Mouse (Mus musculus): ENCODE measurements around the gene Slc7a11. TPM values are rescaled to one million over a fixed set of nuclear protein-coding genes. Genes with fewer than 3 reads are reported as not detected.

Slc7a11 gene
- total RNA-seq, 2 experiments from 2014 or later: 20.3 to 21.4 TPM

DNA sequence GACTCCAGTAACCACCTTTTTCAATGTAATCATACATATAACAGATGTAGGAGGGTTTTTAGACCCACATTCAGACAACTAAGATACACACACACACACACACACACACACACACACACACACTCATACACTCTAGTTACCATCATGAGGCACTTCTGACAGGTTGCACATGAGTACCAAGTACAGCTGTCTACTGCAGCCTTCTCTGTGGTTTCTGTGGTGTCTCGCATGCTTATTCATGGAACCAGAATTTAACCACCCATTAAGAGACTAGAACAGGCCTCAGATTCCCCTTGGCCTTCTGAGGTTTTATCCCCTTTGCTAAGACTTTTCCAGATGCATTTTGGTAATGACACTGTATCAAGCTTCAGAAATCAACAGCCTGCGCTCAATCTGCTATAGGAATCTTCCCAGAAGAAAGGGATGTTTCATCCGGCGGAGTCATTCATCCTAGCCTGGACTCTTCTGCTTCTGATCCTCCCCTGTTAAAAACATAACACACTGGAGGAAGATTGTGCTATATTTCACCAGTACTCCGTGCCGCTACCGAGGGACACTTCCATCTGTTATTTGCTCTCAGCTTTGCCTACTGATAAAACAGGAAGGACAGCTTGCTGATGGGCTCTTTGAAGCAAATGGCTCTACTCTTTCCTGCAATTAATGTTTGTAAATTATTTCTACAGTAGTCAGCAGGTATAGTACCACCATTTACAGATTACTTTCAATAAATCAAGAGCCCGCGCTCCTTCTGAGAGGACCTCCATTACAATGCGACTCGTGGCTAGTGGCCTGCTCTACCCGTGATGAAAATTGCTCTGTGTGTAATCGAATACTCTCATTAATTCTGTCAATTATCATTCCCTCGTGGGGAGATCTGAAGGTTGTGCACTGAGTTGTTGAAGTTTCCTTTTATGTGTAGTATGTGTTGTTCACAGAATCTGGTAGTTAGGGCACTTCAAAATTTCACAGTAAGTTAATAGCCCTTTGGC is 135.8 kb downstream of the Slc7a11 start:
- no peak for DNase-seq (ENCODE audit: low spot score in 2 of 2)

GRCm38 (mm10) chr3:50306334-50306733 is 137.1 kb downstream of the Slc7a11 start:
- peak in 1 of 2 experiments; percentile 18 for DNase-seq (ENCODE audit: low spot score in 2 of 2)

DNA sequence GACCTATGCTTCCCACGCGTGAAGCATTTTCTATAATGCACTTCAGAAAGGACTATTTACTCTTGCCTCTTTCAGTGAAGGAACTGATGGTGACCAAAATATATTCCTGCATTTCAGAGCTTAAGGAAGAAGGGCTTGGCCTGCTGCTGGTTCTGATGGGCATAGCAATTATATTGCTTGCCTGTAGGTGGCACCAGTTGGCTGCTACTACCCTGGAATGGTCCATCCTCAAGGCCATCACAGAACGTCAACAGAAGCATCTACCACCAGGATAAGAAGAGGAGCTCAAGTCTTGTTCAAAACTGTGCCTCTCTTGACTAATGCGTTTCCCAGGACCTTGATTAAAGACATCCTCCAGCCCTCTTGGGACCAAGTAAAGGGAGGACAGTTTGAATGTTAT is 139.3 kb downstream of the Slc7a11 start:
- DNase-seq (ENCODE audit: low spot score in 2 of 2): peak in 1 of 2 experiments; percentile 26

DNA sequence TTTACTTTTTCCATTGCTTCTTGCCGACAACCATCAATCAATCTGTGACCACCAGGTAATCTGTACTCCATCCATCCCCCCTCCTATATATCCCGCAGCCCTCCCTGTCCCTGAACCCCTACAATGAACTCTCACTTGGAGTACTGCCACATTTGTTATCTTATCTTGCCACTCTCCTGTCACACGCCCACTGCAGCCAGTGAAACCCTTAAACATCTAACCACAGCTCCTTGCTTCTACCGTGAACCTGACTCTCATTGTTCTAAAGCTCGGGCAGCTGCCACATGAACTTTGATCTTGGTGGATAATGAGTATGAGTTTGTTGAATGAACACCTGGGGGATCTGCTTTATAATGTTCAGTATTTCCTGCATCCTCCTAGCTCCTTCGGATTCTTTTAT is 140.8 kb downstream of the Slc7a11 start:
- DNase-seq (ENCODE audit: low spot score in 2 of 2): no peak

- peak; percentile 41 to 84 for DNase-seq (ENCODE audit: low spot score in 2 of 2)
These were observed 142.5 kb downstream of the Slc7a11 start for GRCm38 (mm10) chr3:50300952-50301303.

DNA sequence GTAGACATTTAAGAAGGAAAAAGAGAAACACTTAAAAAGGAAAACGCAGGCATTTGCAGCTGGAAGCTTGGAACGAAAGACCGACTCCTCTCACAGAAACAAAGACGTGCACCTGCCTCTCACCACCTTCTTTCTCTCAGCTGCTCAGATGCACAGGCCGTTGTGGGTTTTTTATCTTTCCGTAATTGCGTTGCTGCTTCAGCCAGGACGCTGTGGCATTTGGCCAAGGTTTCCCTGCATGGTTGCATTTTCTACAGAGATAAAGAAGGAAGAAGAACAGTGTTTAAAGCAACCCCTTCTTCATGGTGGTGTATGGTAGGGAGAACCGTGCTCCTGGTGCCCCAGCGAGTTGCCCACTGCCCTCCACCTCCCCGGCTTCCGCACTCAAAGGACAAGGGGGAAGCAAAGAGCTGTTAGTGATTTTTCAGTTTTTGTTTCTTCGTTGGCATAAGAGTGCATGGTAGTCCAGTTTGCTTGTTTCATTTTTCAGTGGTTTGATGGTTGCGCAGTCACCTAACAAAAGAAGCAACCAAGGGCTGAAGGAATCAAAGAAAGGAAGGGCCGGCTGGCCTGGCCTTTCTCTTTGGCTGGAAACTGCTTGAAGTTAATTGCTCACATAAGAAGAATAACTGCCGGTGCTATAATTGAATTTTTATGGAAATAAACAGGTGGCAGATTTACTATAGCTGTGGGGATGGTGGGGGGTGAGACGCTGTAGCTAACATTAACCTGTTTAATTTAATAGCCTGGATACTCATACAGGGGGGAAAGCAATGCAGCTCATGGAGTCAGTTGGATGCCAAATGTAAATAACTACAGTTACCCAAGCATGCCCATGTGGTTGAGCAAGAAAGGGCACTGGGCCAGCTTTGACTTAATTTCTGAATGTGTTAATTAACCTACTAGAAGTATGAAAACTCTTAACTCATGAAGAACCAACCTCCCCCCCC is 143.1 kb downstream of the Slc7a11 start:
- peak in 1 of 2 experiments; percentile 12 for DNase-seq (ENCODE audit: low spot score in 2 of 2)

- DNase-seq (ENCODE audit: low spot score in 2 of 2): no peak
These were observed 144.9 kb downstream of the Slc7a11 start for GRCm38 (mm10) chr3:50298366-50298991.

- DNase-seq (ENCODE audit: low spot score in 2 of 2): no peak
These were observed 146.5 kb downstream of the Slc7a11 start for GRCm38 (mm10) chr3:50296956-50297355.

GRCm38 (mm10) chr3:50275023-50275422 is 168.4 kb downstream of the Slc7a11 start:
- DNase-seq (ENCODE audit: low spot score in 2 of 2): no peak

GRCm38 (mm10) chr3:50272222-50272621 is 171.2 kb downstream of the Slc7a11 start:
- DNase-seq (ENCODE audit: low spot score in 2 of 2): no peak

DNA sequence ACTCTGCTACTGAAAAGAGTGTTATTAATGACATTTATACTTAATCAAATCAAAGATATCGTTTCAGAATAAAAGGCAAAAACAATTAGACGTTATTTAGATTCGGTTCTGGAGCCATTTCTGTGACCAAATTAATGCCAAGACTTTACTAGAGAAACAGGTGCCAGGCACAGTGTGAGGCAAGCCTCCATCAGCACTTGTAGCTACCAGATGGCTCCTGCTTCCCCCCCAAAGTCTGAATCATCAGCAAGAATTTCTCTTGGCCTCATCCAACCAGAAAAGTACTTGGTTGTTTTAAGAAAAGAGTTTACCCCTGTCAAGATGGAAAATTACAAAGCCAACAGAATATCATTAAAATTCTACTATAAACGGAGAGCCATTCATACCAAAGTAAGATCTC is 173.7 kb downstream of the Slc7a11 start:
- DNase-seq (ENCODE audit: low spot score in 2 of 2): peak in 1 of 2 experiments; percentile 58

- DNase-seq (ENCODE audit: low spot score in 2 of 2): no peak
These were observed 180.8 kb downstream of the Slc7a11 start for GRCm38 (mm10) chr3:50262547-50263087.

- DNase-seq (ENCODE audit: low spot score in 2 of 2): no peak
These were observed 181.3 kb downstream of the Slc7a11 start for GRCm38 (mm10) chr3:50262066-50262465.

GRCm38 (mm10) chr3:50260667-50261066 is 182.7 kb downstream of the Slc7a11 start:
- DNase-seq (ENCODE audit: low spot score in 2 of 2): no peak

GRCm38 (mm10) chr3:50258852-50259251 is 184.6 kb downstream of the Slc7a11 start:
- DNase-seq (ENCODE audit: low spot score in 2 of 2): no peak

DNA sequence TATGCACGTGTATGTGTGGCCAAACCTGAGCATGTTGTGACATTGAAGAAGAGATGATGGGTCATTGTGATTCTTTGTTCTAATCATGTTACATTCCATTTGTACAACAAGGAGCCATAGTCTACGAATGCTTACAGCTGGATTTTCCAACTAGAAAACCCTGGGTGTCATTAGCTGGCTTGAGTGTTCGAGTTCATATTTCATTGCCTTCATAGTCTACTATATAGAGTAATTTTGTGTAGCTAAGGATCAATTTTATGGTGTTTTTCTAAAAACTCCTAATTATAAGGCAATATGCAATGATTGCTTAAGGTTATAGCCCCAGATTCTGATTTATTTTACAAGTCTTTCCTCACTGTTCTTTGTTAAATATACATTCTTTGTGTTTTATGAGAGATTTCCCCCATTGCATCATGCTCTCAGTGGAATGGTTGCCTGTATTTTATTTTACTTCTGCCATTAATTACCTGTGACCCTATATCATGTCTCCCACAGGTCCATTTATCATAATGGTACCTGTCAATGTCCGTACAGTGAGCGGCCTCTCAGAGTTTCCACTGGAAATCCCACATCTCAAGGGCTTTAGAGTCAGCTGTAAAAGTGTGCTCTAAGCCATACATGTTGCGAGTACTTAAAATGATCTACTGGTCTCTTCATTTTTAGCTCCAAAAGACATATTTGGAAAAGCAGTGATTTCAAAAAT is 193.7 kb downstream of the Slc7a11 start:
- DNase-seq (ENCODE audit: low spot score in 2 of 2): no peak

DNA sequence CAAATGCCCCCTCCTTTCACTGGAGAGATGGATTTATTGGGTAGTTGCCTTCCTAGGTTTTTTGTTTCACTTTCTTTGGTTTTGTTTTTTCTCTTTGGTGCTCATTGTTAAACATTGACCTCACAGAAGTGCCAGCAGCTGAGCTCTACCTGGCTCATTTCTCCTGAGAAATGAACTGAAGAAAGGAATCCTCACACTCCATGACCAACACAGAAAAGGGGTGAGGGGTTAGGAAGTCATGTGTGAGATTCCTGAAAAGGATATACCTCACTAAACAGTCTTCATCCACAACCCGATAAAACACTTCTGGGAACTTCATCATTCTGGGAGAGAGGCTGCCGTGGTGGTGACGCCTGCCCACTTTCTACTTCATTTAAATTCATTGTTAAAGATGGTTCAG is 207.4 kb downstream of the Slc7a11 start:
- DNase-seq (ENCODE audit: low spot score in 2 of 2): no peak

DNA sequence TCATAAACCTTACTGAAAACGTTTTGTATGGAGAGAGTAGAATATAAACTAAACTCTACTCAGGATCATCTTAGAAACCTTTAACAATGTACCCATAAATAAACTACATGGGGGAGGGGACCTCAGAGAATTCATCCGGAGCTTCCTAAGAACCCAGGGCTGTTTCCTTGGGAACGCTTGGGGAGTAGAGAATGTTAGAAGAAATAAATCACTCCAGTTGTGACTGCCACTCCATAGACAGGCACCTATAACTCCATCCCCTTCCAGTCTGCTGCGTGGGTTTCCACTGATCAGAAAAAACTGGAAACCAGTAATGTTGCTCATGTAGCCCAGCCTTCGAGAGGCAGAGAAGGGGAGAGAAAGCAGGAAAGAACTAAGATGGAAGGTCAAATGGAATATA is 210.3 kb downstream of the Slc7a11 start:
- DNase-seq (ENCODE audit: low spot score in 2 of 2): no peak

DNA sequence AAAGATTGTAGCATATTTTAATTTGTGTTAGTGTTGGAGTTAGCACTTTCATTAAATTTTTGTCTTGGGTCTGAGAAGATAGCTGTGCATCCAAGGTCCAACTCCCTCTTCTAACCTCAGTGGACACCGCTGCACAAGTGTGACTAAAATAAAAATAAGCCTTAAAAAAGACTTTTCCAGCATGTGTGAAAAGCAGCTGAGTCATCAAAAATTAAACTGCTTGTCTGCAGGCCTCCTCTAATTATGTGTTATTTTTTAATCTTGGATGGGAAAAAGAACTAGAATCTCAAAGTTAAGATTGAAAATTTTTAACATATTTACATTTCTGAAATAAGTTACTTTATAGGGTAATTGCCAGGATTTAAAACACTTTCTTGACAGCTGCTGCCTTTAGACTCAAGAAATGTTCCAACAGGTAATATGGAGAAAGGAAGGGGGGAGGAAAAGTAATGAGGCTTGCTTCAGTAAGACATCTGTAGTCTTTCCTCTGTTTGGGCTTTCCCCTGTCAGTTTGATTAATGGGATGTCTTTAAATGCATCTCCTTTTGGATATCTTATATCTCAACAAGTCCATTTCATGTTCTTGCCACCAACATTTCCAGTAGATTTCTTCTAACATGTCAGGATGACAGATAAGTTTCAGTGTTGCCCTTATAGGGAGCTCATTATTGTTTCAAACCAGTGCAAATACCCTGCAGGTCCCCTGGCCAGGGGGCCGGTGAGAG is 218.9 kb downstream of the Slc7a11 start:
- no peak for DNase-seq (ENCODE audit: low spot score in 2 of 2)

- no peak for DNase-seq (ENCODE audit: low spot score in 2 of 2)
These were observed 223.0 kb downstream of the Slc7a11 start for GRCm38 (mm10) chr3:50220454-50220853.

Data from layer of hippocampus, postnatal 14 days (tissue).